Mouse (Mus musculus) cerebellum, adult 11-12 months (tissue): ENCODE results near the gene Fgf4.
"Not testable (repeated sequence)": the region's sequence is repeated elsewhere in the genome, so short reads cannot be mapped to it uniquely, and the experiment has no call there.

Experiments
- DNase-seq: peaks from one replicate; pipeline ENCODE4 v3.0.0; 2022

Fgf4 gene

DNA sequence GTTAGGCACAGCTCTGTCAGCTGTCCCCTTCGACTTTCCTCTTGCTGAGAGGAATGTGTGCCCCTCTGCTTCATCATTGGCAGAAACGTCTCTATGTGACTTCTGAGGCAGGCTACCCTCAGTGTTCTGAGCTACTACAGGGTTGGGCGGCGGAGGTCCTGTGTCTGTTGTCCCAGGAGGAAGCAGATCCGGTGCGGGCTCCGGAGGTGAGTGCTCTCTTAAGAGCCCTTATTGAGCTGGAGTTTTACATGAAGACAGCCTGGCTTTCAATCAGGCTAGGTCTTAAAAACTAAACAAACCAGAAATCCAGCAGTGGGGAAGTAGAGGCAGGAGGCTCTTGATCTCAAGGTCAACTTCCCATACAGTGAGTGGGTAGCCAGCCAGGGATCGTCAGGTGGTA is 20.4 kb downstream of the Fgf4 start:
- no peak for DNase-seq

DNA sequence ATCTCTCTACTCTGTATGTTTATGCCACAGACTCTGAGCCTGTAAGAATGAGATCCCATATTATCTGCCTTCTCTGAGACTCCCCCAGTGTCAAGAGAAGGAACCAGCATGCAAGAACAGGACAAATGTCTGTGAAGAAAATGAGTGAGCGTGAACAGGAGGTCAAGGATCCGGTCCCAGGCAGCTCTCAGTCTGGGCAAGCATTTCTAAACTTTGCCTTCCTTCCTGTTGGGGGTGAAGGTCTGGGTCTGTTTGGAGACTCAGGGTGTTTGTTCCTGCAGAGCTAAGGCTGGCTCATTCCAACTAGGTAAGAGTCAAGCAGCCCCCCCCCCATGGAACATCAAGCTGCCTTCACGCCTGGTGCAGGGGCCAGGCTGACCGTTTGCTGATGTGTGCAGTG is 25.3 kb downstream of the Fgf4 start:
- no peak for DNase-seq

DNA sequence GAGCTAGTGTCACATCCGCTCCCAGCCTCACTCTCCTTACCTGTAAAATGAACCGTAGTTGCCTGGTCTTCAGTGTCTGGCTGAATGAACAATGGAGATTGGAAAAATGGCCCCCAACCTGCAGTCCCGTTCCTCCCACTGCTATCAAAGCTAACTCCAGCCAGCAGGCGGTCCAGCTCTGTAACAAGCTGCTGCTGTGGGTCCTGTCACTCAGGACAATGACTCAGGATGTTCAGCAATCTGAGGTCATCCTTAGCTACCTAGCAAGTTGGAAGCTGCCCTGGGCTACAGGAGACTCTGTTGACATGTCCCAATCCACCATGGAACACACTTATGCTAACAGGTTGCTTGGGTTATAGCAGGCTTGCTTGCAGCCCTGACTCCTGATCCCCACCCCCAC is 26.0 kb downstream of the Fgf4 start:
- no peak for DNase-seq

DNA sequence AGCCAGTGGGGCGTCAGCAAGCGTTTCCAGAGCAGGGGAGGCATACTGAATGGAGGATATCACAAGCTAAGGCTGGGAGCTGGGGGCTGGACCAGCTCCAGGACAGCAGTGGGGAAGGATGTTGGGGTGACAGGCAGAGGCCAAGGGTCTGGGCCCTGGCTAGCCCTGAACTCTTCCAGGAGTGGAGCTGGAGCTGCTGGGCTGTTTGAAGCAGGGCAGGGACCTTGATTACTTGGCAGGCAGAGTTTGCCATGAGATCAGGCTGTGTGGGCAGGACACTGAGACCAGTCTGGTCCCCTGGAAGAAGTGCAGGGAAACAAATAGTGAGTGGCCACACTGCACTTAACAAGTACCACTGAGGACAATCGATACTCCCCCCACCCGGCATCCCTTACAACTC is 27.1 kb downstream of the Fgf4 start:
- no peak for DNase-seq

DNA sequence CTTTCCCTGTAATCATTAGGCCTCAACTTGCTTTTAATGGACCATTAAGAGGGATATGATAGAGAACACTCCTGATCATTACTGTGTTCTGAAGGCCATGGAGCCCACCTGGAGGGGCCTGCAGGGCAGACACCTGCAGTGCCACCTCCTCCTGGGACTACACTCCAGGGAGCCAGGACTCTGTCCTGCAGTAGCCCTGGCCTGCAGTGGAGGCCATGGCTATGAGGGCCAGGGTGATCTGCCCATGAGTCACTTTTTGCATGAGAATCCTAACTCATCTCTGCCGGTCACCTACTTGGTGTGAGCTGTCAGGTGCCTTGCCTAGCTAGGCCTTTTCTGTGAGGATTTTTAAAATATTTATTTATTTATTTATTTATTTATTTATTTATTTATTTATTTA is 31.2 kb downstream of the Fgf4 start:
- no peak for DNase-seq

GRCm38 (mm10) chr7:144883106-144883505 is 35.9 kb downstream of the Fgf4 start:
- DNase-seq, result no peak

GRCm38 (mm10) chr7:144887672-144888071 is 40.5 kb downstream of the Fgf4 start:
- no peak for DNase-seq

DNA sequence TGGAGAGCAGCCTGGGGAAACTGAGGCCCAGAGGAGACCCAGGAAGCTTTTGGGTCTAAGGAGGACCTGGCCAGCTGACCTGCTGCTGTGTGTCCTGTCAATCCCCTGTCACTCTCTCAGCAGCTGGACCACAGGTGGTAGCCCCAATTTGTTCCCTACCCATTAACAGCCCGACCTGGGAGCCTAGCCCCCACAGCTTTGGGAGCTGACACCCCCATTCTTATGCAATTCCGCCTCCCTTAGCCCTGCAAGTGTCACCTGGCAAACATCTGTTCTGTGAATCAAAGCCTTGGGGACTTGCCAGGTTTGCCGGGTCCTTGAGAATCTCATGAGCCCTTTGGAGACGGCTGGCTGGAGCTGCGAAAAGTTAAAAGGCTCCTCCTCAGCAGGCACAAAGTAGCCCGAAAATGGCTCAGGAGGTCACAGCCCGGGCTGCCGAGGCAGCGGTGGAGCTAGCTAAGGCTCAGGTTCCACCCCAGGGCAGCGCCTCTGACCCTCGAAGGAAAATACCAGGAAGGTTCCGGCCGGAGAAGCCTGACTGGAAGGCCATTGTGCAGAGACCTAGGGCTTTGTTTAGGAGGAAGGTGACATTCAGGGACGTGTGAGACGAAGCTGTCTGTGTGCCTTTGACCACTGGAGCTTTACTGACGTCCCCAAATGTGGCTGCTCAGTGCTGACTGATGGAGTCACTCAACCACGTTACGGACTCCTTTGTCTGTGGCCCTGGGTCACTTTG is 41.6 kb downstream of the Fgf4 start:
- DNase-seq, result no peak

DNA sequence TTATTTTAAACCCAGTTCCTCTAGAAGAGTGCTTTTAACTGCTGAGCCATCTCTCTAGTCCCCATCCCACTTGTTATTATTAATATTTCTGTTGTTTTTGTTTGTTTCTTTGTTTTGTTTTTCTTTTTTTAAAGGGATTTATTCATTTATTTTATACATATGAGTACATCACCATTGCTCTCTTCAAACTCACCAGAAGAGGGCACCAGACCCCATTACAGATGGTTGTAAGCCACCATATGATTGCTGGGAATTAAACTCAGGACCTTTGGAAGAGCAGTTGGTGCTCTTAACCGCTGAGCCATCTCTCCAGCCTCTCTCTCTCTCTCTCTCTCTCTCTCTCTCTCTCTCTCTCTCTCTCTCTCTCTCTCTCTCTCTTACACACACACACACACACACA is 43.5 kb downstream of the Fgf4 start:
- DNase-seq, result not testable (repeated sequence)

GRCm38 (mm10) chr7:144891863-144892262 is 44.7 kb downstream of the Fgf4 start:
- DNase-seq, result no peak

- DNase-seq, result no peak
These were observed 45.2 kb downstream of the Fgf4 start for GRCm38 (mm10) chr7:144892322-144892721.

DNA sequence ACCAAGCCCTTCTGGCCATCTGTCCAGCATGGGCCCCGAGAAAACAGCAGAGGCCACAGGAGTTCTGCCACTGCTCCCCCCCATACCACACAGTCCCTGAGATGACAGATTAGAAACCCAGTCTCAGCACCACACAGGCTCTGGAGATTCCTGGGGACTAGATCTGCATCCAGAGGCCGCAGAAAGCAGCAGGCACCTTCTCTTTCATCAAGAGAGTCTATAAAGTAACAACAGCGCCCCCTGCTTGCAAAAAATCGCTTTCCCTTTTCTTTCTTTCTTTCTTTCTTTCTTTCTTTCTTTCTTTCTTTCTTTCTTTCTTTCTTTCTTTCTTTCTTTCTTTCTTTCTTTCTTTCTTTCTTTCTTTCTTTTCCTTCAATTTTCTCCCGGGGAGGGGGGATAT is 47.0 kb downstream of the Fgf4 start:
- no peak for DNase-seq

GRCm38 (mm10) chr7:144894706-144895105 is 47.5 kb downstream of the Fgf4 start:
- no peak for DNase-seq

DNA sequence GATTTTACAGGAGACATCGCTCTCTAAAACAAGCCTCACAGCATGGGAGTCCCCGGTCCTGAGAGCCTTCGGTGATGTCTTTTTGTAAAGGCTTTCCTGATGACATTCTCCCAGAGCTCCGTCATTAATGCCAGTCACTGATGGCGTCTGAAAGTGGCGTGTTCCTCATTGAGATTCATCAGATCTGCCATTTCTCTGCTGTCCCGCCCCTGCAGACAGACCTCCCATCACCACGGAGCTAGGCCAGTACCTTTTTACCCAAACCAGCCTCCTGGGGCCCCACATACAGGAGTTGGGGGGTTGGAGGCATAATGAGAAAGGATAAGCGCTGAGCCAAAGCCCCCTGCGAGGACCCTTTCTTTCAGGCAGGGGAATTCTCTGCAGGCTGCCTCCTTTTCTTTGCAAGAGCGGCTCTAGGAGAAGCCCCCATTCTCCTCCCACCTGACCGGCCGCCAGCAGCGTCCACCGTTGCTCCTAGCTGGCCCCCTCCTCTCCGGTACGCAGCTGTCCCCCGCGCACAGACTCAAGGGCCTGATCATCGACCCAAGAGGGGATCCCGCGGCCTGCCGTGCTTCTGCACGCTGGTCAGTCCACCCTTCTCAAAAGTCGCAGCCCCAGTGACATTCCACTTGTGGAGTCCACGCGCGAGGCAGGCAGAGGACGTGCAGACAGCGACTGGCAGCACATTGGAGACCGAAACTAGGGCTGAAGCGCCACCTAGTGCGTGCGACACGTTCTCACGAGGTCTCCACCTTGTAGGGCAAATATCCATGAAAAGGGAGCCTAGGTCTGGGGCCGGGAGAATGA is 48.3 kb downstream of the Fgf4 start:
- peak; percentile 55 for DNase-seq

- no peak for DNase-seq
These were observed 49.4 kb downstream of the Fgf4 start, which contains the start of gene Fgf15 for GRCm38 (mm10) chr7:144896294-144897218. TSS of gene Fgf15 (plus strand) at chr7:144896531.

DNA sequence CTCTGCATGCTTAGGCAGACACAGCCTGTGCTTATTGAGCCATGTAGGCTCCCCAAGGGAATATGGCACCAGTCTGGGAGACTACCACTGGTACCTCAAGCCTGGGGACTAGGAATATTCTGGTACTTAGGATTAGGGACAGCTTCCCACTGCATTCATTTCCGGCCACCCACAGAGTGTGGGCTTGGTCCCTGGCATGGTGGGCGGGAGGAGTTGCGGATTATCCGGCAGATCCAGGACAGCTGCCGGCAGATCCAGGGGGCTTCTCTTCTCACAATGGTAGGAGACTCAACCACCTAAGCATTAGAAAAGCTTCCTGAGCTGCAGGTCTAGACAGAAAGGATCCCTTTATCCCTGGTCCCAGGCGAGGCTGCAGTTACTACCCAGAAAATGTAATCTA is 51.3 kb downstream of the Fgf4 start:
- DNase-seq, result no peak

DNA sequence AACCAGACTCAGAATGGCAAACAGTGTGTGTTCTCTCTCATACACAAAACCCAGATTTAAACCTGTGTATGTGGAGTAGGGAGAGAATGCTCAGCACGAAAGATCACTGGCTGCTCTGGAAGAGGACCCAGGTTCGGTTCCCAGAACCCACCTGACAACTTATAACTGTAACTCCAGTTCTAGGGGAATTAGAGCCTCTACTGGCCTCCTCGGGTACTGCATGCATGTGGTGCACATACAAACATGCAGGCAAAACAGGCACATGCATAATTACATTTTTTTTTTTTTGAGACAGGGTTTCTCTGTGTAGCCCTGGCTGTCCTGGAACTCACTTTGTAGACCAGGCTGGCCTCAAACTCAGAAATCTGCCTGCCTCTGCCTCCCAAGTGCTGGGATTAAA is 58.3 kb downstream of the Fgf4 start:
- not testable (repeated sequence) for DNase-seq

GRCm38 (mm10) chr7:144906708-144907397 is 59.7 kb downstream of the Fgf4 start:
- peak; percentile 29 for DNase-seq

GRCm38 (mm10) chr7:144907793-144908192 is 60.6 kb downstream of the Fgf4 start:
- DNase-seq, result no peak

GRCm38 (mm10) chr7:144908705-144909104 is 61.5 kb downstream of the Fgf4 start:
- DNase-seq, result no peak

DNA sequence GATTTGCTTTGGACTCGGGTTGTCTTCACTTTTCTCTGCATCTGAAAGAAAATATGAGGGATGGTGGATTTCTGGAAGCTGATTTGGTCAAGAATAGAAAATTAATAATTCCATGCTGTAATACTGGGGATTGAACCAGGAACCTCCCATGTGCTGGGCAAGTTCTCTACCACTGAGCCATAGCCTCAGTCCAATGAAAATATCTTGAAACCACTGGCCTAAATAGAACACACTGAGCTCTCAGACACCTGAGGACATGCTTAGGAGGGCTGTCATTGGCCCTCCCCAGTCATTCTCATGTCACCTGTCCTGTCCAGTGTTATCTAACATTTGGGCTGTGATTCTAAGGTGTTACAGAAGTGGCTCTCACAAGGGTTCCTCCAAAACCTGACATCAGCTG is 64.0 kb downstream of the Fgf4 start:
- DNase-seq, result no peak

DNA sequence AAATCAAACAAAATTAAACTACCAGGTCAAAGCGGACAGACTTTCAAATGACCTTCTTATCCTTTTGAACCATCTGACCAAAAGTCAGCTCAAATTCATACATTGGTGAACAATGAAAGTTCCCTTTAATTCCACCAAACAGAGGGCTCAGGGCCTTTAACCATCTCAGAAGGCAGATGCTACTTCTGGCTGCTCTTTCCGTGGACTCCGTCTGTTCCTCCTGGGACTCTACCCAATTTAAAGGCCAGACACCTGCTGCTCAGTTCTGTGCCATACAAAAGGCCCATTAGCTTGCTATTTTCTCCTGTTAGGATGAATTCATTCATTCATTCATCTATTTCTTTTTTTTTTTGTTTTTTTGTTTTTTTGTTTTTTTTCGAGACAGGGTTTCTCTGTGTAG is 65.7 kb downstream of the Fgf4 start:
- DNase-seq, result peak; percentile 81
